Mouse (Mus musculus): Measurements from ENCODE around the gene Psd. TPM values are rescaled to one million over a fixed set of nuclear protein-coding genes. Genes with fewer than 3 reads are reported as not detected.

Gene Psd
- polyA plus RNA-seq, 1 experiment from 2014 or later: 5.1 TPM

GRCm38 (mm10) chr19:46347146-46347545, 20.2 kb upstream of the Psd start:
- no peak overlapping the region for H3K4me2 ChIP-seq (ENCODE audit: low read depth, low read length)
- no peaks in the 10 kb centered on the region for H3K36me3 ChIP-seq (ENCODE audit: control insufficient read depth, insufficient read depth)
- no peak overlapping the region for H3K4me3 ChIP-seq (ENCODE audit: low read length)
- peaks cover 3% of the 10 kb centered on the region; the same call in 1 of the 2 replicates for H3K27me3 ChIP-seq (ENCODE audit: control insufficient read depth, insufficient read depth, low read length)
- peaks cover 11% of the 10 kb centered on the region for H3K4me1 ChIP-seq (ENCODE audit: control insufficient read depth, insufficient read depth, low read length)
- H3K27ac ChIP-seq (ENCODE audit: low read length): no peak overlapping the region
- no peak overlapping the region for H3K9ac ChIP-seq (ENCODE audit: low read length)
- no peak for ATAC-seq (replicated peaks; ENCODE audit: extremely low read depth, insufficient read depth, low FRiP score)
- H3K9me3 ChIP-seq (replicated peaks; ENCODE audit: control insufficient read depth, low read length): no peaks in the 10 kb centered on the region
- 89% methylated on average over 1 of the region's 1 CpGs for WGBS

GRCm38 (mm10) chr19:46344710-46345419, 17.9 kb upstream of the Psd start:
- no peak for ATAC-seq (replicated peaks; ENCODE audit: extremely low read depth, insufficient read depth, low FRiP score)
- no peak overlapping the region for H3K27ac ChIP-seq (ENCODE audit: low read length)
- no peaks in the 10 kb centered on the region for H3K27me3 ChIP-seq (ENCODE audit: control insufficient read depth, insufficient read depth, low read length)
- 25% methylated on average over 7 of the region's 7 CpGs for WGBS
- no peaks in the 10 kb centered on the region for H3K9me3 ChIP-seq (replicated peaks; ENCODE audit: control insufficient read depth, low read length)
- no peak overlapping the region for H3K4me3 ChIP-seq (ENCODE audit: low read length)
- peaks cover 11% of the 10 kb centered on the region for H3K4me1 ChIP-seq (ENCODE audit: control insufficient read depth, insufficient read depth, low read length)
- H3K4me2 ChIP-seq (ENCODE audit: low read depth, low read length): no peak overlapping the region
- H3K9ac ChIP-seq (ENCODE audit: low read length): no peak overlapping the region
- no peaks in the 10 kb centered on the region for H3K36me3 ChIP-seq (ENCODE audit: control insufficient read depth, insufficient read depth)

GRCm38 (mm10) chr19:46339287-46339971, 12.5 kb upstream of the Psd start:
- no peak; the same call in 1 of the 2 replicates for ATAC-seq (replicated peaks; ENCODE audit: extremely low read depth, insufficient read depth, low FRiP score)
- WGBS: 71% methylated on average over 7 of the region's 7 CpGs
- peak overlapping the region; percentile 57 for H3K27ac ChIP-seq (ENCODE audit: low read length)
- 0 out of 2 replicates have a peak overlapping the region, but pooled peaks have one; percentile 60 for H3K9ac ChIP-seq (ENCODE audit: low read length)
- H3K27me3 ChIP-seq (ENCODE audit: control insufficient read depth, insufficient read depth, low read length): no peaks in the 10 kb centered on the region
- peak overlapping the region; percentile 61 for H3K4me2 ChIP-seq (ENCODE audit: low read depth, low read length)
- H3K9me3 ChIP-seq (replicated peaks; ENCODE audit: control insufficient read depth, low read length): no peaks in the 10 kb centered on the region
- H3K4me1 ChIP-seq (ENCODE audit: control insufficient read depth, insufficient read depth, low read length): peaks cover 6% of the 10 kb centered on the region
- no peak overlapping the region for H3K4me3 ChIP-seq (ENCODE audit: low read length)
- no peaks in the 10 kb centered on the region for H3K36me3 ChIP-seq (ENCODE audit: control insufficient read depth, insufficient read depth)

- ATAC-seq (replicated peaks; ENCODE audit: extremely low read depth, insufficient read depth, low FRiP score): no peak
- Histone ChIP-seq H3K36me3 (ENCODE audit: control insufficient read depth, insufficient read depth) (no peaks in the 10 kb centered on the region), H3K4me3 (ENCODE audit: low read length) (peak overlapping the region; percentile 80), H3K4me1 (ENCODE audit: control insufficient read depth, insufficient read depth, low read length) (peaks cover 6% of the 10 kb centered on the region), H3K27ac (ENCODE audit: low read length) (peak overlapping the region; percentile 57), H3K9ac (ENCODE audit: low read length) (peak overlapping the region; percentile 60; the same call in 1 of the 2 replicates), H3K4me2 (ENCODE audit: low read depth, low read length) (peak overlapping the region; percentile 61), H3K9me3 (replicated peaks; ENCODE audit: control insufficient read depth, low read length) (no peaks in the 10 kb centered on the region), H3K27me3 (ENCODE audit: control insufficient read depth, insufficient read depth, low read length) (no peaks in the 10 kb centered on the region)
- WGBS: 49% methylated on average over 6 of the region's 6 CpGs
Measured at GRCm38 (mm10) chr19:46338942-46339286, 12.0 kb upstream of the Psd start.

- Histone ChIP-seq H3K27me3 (ENCODE audit: control insufficient read depth, insufficient read depth, low read length) (no peaks in the 10 kb centered on the region), H3K4me2 (ENCODE audit: low read depth, low read length) (peak within 1 kb of the TSS; percentile 84), H3K9me3 (replicated peaks; ENCODE audit: control insufficient read depth, low read length) (no peaks in the 10 kb centered on the region), H3K4me3 (ENCODE audit: low read length) (peak within 1 kb of the TSS; percentile 80), H3K9ac (ENCODE audit: low read length) (peak within 1 kb of the TSS; percentile 89), H3K27ac (ENCODE audit: low read length) (peak within 1 kb of the TSS; percentile 57), H3K4me1 (ENCODE audit: control insufficient read depth, insufficient read depth, low read length) (peaks cover 6% of the 10 kb centered on the region), H3K36me3 (ENCODE audit: control insufficient read depth, insufficient read depth) (no peaks in the 10 kb centered on the region)
- peak; percentile 91 for ATAC-seq (replicated peaks; ENCODE audit: extremely low read depth, insufficient read depth, low FRiP score)
- WGBS: under 1% methylated on average over 31 of the region's 31 CpGs
Measured at GRCm38 (mm10) chr19:46338331-46338936, 11.5 kb upstream of the Psd start, which contains the start of gene Cuedc2. Gene Cuedc2 (minus strand): TSS chr19:46338702.

GRCm38 (mm10) chr19:46337719-46338330, 10.9 kb upstream of the Psd start:
- H3K4me1 ChIP-seq (ENCODE audit: control insufficient read depth, insufficient read depth, low read length): peaks cover 6% of the 10 kb centered on the region
- H3K36me3 ChIP-seq (ENCODE audit: control insufficient read depth, insufficient read depth): no peaks in the 10 kb centered on the region
- peak overlapping the region; percentile 89 for H3K9ac ChIP-seq (ENCODE audit: low read length)
- ATAC-seq (replicated peaks; ENCODE audit: extremely low read depth, insufficient read depth, low FRiP score): no peak
- H3K27ac ChIP-seq (ENCODE audit: low read length): peak overlapping the region; percentile 44; the same call in 1 of the 2 replicates
- H3K4me3 ChIP-seq (ENCODE audit: low read length): peak overlapping the region; percentile 80
- H3K4me2 ChIP-seq (ENCODE audit: low read depth, low read length): peak overlapping the region; percentile 84
- WGBS: 36% methylated on average over 15 of the region's 15 CpGs
- no peaks in the 10 kb centered on the region for H3K27me3 ChIP-seq (ENCODE audit: control insufficient read depth, insufficient read depth, low read length)
- no peaks in the 10 kb centered on the region for H3K9me3 ChIP-seq (replicated peaks; ENCODE audit: control insufficient read depth, low read length)

GRCm38 (mm10) chr19:46333906-46334305, 7.0 kb upstream of the Psd start:
- Histone ChIP-seq H3K9me3 (replicated peaks; ENCODE audit: control insufficient read depth, low read length) (no peaks in the 10 kb centered on the region), H3K4me1 (ENCODE audit: control insufficient read depth, insufficient read depth, low read length) (peaks cover 10% of the 10 kb centered on the region), H3K4me3 (ENCODE audit: low read length) (no peak overlapping the region), H3K9ac (ENCODE audit: low read length) (no peak overlapping the region), H3K4me2 (ENCODE audit: low read depth, low read length) (no peak overlapping the region), H3K27me3 (ENCODE audit: control insufficient read depth, insufficient read depth, low read length) (no peaks in the 10 kb centered on the region), H3K36me3 (ENCODE audit: control insufficient read depth, insufficient read depth) (peaks cover 12% of the 10 kb centered on the region; the same call in 1 of the 2 replicates), H3K27ac (ENCODE audit: low read length) (no peak overlapping the region)
- 73% methylated on average over 3 of the region's 3 CpGs for WGBS
- ATAC-seq (replicated peaks; ENCODE audit: extremely low read depth, insufficient read depth, low FRiP score): no peak

GRCm38 (mm10) chr19:46332721-46333339, 5.9 kb upstream of the Psd start:
- Histone ChIP-seq H3K27me3 (ENCODE audit: control insufficient read depth, insufficient read depth, low read length) (no peaks in the 10 kb centered on the region), H3K36me3 (ENCODE audit: control insufficient read depth, insufficient read depth) (peaks cover 12% of the 10 kb centered on the region; the same call in 1 of the 2 replicates), H3K9ac (ENCODE audit: low read length) (no peak overlapping the region), H3K27ac (ENCODE audit: low read length) (no peak overlapping the region), H3K4me3 (ENCODE audit: low read length) (no peak overlapping the region), H3K9me3 (replicated peaks; ENCODE audit: control insufficient read depth, low read length) (no peaks in the 10 kb centered on the region), H3K4me1 (ENCODE audit: control insufficient read depth, insufficient read depth, low read length) (peaks cover 9% of the 10 kb centered on the region), H3K4me2 (ENCODE audit: low read depth, low read length) (no peak overlapping the region)
- no peak for ATAC-seq (replicated peaks; ENCODE audit: extremely low read depth, insufficient read depth, low FRiP score)
- 69% methylated on average over 7 of the region's 7 CpGs for WGBS
